Mouse (Mus musculus): ENCODE data around the gene Lmod3.

The Lmod3 gene

GRCm38 (mm10) chr6:97252711-97253221 is at the start of gene Lmod3:
Lmod3 (minus strand) TSS chr6:97252759.
- no peak for DNase-seq

DNA sequence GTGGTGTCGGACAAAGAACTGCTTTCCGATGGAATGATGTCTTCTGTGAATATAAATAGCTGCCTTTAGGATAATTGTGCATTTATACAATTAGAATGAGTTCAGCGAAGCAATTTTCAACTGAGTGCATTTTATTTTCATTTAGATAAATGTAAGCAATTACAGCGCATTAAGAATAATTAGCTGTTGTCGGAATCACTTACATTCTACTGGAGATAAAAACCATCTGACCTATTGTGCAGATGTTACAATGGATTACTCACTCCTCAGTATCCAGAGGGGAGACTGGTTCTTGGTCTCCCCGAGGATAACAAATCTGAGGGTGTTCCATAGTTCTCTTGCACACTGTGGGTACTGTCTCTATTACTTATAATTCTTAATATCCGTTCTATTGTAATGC is 49.7 kb upstream of the Lmod3 start:
- DNase-seq, result no peak

DNA sequence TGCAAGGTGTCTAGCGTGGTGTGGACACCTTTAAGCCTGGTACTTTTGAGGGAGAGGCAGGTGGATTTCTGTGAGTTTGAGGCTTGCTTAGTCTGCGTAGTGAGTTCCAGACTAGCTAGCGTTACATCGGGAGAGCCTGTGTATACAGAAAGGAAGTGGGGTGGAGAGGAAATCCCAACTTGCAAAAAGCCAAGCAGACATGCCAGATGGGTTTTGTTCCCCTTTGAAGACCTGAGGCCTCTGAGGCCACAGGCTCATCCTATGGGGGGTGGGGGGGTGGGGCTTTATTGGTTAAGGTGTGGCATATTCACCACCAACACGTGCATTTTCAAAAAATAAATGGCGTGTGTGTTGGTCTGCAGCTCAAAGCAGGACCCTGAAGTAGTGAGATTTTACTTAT is 48.1 kb upstream of the Lmod3 start:
- DNase-seq, result no peak

GRCm38 (mm10) chr6:97300180-97300579 is 47.6 kb upstream of the Lmod3 start:
- DNase-seq, result no peak

DNA sequence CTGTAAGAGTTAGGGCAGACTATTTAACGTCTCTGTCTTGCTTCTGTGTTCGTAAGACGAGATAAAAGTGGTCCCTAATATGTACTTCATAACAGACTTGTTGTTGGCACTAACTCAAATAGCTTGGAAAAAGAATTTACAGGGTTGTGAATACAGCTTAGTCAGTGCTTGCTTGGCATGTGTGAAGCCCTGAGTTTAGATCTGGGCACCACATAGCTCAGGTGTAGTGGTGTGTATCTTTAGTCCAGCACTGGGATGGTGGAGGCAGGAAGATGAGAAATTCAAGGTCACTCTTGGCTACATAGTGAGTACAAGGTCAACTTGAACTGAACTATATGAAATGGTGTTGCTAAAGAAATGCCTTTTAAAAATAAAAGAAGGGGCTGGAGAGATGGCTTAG is 44.6 kb upstream of the Lmod3 start:
- DNase-seq, result no peak

GRCm38 (mm10) chr6:97295866-97296527 is 43.4 kb upstream of the Lmod3 start:
- no peak for DNase-seq

DNA sequence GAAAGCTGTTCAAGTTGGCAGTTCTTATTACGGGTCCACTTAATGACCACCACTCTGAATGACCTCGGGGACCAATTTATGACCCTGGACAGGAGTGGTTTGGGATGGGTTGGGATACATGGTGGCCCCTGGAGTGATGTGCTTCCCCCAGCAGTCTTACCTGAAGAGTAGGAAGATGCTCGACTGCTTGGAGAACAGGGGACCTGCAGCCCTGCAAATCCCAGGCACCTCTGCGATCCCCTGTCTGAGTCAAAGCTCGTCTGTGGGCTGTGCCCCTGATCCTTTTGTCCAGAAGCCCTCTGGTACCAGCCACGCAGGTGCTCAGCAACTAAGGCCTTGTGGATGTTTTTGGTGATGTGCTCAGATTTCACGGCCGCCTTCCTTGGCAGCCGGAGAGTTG is 42.9 kb upstream of the Lmod3 start:
- no peak for DNase-seq

DNA sequence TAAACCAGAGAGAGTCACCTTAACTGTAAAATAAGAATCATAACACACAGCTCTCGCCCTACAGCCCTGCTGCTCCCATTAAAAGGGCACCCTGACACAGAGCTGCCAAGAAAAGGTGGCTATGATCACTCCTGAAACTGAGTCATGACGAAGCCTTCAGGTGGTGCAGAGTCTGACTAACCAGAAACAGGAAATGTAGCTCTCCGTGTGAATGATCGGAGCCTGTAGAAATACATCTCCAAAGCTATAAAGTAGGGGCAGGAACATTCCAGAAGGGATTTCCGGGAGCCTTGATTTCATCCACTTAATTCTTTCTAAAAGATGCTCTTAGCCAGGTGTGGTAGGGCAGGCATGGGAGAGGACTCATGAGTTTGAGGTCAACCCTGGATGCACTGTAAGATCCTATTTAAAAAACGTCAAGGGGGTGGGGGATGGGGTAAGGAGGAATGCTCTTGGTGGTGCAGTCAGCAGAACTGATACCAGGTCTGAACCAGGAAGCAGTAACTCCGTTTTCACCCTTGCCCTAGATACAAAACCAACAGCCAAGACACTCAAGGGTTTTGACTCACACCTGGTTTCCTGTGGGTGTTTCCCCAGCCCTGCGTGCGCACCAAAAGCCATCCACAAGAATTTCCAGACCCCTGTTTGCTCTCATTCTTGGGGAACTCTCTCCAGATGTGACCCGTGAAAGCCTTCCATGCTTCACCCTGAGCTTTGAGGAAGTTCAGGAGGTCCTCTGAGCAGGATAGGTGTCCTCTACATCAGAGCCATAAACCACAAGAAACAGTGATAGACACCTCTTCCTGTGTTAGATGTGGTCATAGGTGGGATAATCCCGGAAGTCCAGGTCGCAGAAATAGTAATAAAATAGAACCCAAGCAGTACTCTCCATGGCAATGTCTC is 41.4 kb upstream of the Lmod3 start:
- no peak for DNase-seq

DNA sequence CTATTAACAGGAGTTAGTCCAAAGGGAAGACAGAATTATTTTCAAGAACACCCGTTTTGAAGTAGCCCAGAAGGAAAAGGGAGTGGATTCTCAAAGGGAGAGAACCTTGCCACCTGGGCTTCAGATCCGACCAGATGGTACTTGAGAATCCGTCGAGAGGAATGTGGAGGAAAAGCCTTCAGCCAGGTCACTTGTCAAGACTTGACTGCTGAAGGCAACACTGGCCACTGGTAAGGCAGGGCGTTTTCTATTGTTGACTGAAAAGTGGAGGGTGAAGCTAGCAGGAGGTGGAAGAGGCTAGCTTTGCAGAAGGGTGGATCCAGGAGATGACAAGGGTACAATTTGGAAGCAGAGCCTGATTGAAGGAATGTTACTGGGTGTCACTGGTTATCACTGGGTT is 40.3 kb upstream of the Lmod3 start:
- DNase-seq, result no peak

GRCm38 (mm10) chr6:97292096-97292495 is 39.5 kb upstream of the Lmod3 start:
- no peak for DNase-seq

- no peak for DNase-seq
Measured at GRCm38 (mm10) chr6:97291159-97291908, 38.8 kb upstream of the Lmod3 start.

- no peak for DNase-seq
Measured at GRCm38 (mm10) chr6:97290687-97291086, 38.1 kb upstream of the Lmod3 start.

- no peak for DNase-seq
Measured at GRCm38 (mm10) chr6:97289838-97290237, 37.3 kb upstream of the Lmod3 start.

GRCm38 (mm10) chr6:97289316-97289820 is 36.8 kb upstream of the Lmod3 start:
- no peak for DNase-seq

DNA sequence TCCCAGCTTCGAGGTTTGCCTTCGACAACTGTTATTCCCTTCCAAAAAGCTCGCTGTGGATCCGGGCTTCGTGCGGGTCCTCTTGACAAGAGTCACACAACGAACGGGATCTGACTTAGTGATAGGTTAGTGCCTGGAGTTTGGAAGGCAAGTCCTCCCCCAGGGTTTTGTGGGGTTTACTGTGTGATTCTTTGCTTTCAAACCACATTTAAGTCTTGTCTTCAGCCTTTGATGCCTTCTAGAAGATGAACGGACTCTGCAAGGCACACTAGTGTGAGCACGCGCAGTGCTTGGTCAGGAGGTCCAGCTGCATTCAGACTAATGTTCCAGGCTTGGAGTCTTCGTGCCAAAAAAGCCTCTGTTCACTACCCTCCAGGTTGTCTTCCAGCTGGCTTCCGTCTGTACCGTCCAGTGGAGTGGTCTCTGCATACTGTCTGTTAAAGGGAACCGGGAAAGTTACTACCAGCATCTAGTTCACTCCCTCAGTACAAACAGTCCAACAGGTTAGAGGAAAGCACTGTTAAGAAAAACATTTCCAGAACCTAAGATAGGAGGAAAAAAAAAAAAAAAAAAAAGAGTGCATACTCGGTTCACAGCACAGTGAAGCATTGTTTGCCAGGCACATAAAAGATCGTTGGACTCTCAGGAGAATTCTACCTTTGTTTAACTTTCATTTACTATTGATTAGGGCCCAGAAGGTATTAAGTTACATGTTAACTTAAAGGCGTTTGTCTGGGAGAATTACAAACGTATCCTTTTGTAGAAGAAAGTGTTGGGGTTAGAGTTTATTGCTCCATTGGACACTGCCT is 35.7 kb upstream of the Lmod3 start:
- DNase-seq, result no peak

- DNase-seq, result no peak
Measured at GRCm38 (mm10) chr6:97286332-97286731, 33.8 kb upstream of the Lmod3 start.

- no peak for DNase-seq
Measured at GRCm38 (mm10) chr6:97283676-97284075, 31.1 kb upstream of the Lmod3 start.

DNA sequence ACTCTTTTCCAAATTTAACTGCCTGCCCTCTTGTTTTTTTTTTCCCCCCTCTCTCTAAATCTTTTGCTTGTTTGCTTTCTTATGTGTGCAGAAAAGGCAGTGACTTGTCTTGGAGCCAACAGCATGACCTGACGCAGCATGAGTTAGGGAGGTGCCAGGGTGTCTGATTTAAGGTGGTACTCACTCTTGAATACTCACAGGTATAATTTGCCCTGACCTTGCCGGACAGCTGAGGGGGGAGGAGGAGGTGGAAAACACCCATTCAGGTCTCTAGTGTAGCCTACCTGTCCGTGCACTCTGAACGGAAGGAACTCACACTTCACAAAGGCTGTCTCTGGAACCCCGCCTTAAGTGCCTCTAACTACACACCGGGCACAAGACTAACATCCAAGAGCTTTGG is 26.3 kb upstream of the Lmod3 start:
- no peak for DNase-seq

DNA sequence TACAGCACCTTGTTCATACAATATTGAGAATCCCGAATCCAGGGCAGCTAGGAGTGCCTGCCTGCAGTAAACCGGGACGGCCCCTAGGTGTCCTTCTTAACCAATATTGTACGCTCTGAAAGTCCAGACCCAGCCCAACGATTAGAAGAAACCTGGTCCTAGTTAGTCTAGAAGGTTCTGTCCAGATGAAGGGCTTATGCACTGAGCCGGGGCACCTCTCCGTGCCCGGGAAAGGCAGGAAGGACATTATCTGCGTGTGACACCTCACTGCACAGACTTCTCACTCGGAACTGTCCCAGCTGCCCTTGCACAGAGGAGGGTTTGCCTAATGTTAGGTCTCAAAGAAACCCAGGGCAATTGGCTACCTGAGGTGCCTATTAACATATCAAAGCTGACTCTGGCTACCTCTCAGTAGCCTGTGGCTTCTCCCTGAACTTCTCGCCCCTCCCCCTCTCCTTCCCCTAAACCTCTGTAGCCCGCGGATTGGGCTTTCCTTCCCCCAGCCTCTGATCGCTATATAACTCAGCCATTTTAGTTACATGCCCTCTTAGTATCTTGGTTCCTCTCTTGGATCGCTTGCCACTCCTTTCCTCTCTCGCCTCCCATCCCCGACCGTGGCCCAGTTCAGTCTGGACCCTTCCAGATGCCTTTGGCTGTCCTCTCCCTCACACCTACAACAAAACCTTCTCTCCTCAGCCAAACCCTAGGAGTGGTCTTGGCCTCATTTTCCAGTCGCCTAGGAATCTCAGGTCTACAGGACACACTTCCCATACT is 25.6 kb upstream of the Lmod3 start:
- DNase-seq, result peak; percentile 83

GRCm38 (mm10) chr6:97276890-97277497 is 24.4 kb upstream of the Lmod3 start:
- no peak for DNase-seq

DNA sequence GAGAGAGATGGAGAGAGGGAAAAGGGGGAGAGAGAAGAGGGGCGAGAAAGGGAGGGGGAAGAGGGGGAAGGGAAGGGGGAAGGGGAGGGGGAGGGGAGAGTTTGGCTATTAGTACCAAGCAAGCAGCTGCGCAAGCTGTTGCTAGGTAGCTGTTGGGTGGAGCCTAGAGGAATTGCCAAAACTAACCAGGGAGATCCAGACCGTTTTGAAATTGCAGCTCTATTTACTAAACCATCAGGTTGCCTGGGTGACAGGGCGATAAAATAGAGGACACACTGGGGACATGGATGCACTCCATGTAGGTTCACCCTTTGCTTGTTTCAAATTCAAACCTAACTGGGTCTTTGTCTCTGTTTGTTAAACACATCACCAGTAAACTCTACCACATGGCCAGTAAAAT is 23.8 kb upstream of the Lmod3 start:
- DNase-seq, result no peak
